Mouse (Mus musculus) ES-E14 (cell line): ENCODE data around the gene Smyd2. TPM values are rescaled to one million over a fixed set of nuclear protein-coding genes. Genes with fewer than 3 reads are reported as not detected.

Experiments
- DNase-seq: peaks from one replicate; pipeline ENCODE4 v3.0.0-alpha.2; 2013; ENCODE audit warnings: low read depth, low spot score
- H3K27ac ChIP-seq: 2 replicates; pipeline ENCODE4 v1.5.1; 2012; ENCODE audit warnings: low read depth, mild to moderate bottlenecking, low read length, moderate library complexity, mixed read lengths; ENCODE audit not compliant: poor library complexity, insufficient read depth, severe bottlenecking
- H3K36me3 ChIP-seq: 2 replicates; pipeline ENCODE4 v1.6.1; 2012; ENCODE audit warnings: mild to moderate bottlenecking, low read length, moderate library complexity, mixed read lengths; ENCODE audit not compliant: control insufficient read depth, poor library complexity, insufficient read depth, severe bottlenecking
- H3K4me1 ChIP-seq, 2 experiments: fragments of 150-350 bp in 1 of 2; sonication (generic) in 1 of 2; 2 replicates each; pipeline ENCODE4 v1.6.1; 2012; ENCODE audit warnings: low read length in 2 of 2, mild to moderate bottlenecking in 1 of 2, mixed read lengths in 1 of 2; ENCODE audit not compliant: control insufficient read depth in 2 of 2, insufficient read depth in 2 of 2, poor library complexity in 1 of 2
- H3K4me3 ChIP-seq, 2 experiments: fragments of 150-350 bp in 1 of 2; sonication (generic) in 1 of 2; 2 replicates each; pipeline ENCODE4 v1.5.1; 2012; ENCODE audit warnings: low read length in 2 of 2, low read depth in 1 of 2, mild to moderate bottlenecking in 1 of 2, mixed read lengths in 1 of 2; ENCODE audit not compliant: insufficient read depth in 1 of 2, poor library complexity in 1 of 2, severe bottlenecking in 1 of 2
- H3K9ac ChIP-seq: 2 replicates; pipeline ENCODE4 v1.6.1; 2012; ENCODE audit warnings: low read depth, mild to moderate bottlenecking, low read length, mixed read lengths; ENCODE audit not compliant: poor library complexity, insufficient read depth, severe bottlenecking
- H3K9me3 ChIP-seq: fragments of 150-350 bp; sonication (generic); 2 replicates; pipeline ENCODE4 v1.6.1; 2012; ENCODE audit warnings: low read depth, mild to moderate bottlenecking, low read length; ENCODE audit not compliant: control insufficient read depth, insufficient read depth
- CHD2 ChIP-seq: IDR thresholded peaks from 2 replicates; pipeline ENCODE4 v1.6.1; 2014; ENCODE audit warnings: mild to moderate bottlenecking, low read depth, low read length, inconsistent platforms
- HCFC1 ChIP-seq: IDR thresholded peaks from 2 replicates; pipeline ENCODE4 v1.6.1; 2012; ENCODE audit warnings: low read length, inconsistent platforms, borderline replicate concordance; ENCODE audit not compliant: insufficient read depth
- MAFK ChIP-seq: IDR thresholded peaks from 2 replicates; pipeline ENCODE4 v1.6.1; 2014; ENCODE audit warnings: mild to moderate bottlenecking, low read depth, low read length, inconsistent platforms; ENCODE audit not compliant: insufficient read depth
- ZC3H11A ChIP-seq: IDR thresholded peaks from 2 replicates; pipeline ENCODE4 v1.6.1; 2012; ENCODE audit warnings: low read depth, mild to moderate bottlenecking, inconsistent platforms, low read length, borderline replicate concordance
- ZNF384 ChIP-seq: IDR thresholded peaks from 2 replicates; pipeline ENCODE4 v1.6.1; 2012; ENCODE audit warnings: low read depth, low read length, inconsistent platforms
- in situ Hi-C, 2 experiments: fragments of 600-800 bp; cut with MboI; formaldehyde crosslinking; loops; one replicate each; pipeline ENCODE4 v1.15.1; 2025; ENCODE audit warnings: low sequenced_read_pairs in 2 of 2, inconsistent platforms in 1 of 2; ENCODE audit not compliant: unreplicated experiment in 2 of 2
- total RNA-seq: library from RNA; depleted of rRNA; stranded (reverse); fragments of 300-350 nt; gene quantifications from 2 replicates; pipeline ENCODE4 v1.2.3, GENCODE M21; 2012

The Smyd2 gene
- total RNA-seq, 1 experiment, result 64.4 TPM

GRCm38 (mm10) chr1:189879965-189880364 lies 42.2 kb downstream of the Smyd2 start:
- in situ Hi-C loops, result loop anchor here in 1 of 2 experiments (10.0 kb wide), 1 partner anchor 95 kb away; no protein-coding TSS in a partner anchor
- TF ChIP-seq ZC3H11A (no peak), ZNF384 (no peak), HCFC1 (no peak), CHD2 (no peak), MAFK (no peak)
- Histone ChIP-seq H3K9me3 (no peaks in the 10 kb centered on the region), H3K9ac (no peak overlapping the region), H3K36me3 (peaks cover 2% of the 10 kb centered on the region; the same call in 1 of the 2 replicates), H3K4me3 (no peak overlapping the region), H3K4me1 (peaks cover 3 to 15% of the 10 kb centered on the region in 2 experiments), H3K27ac (no peak overlapping the region)
- DNase-seq, result no peak

GRCm38 (mm10) chr1:189879212-189879611 lies 43.0 kb downstream of the Smyd2 start:
- peaks cover 3 to 16% of the 10 kb centered on the region in 2 experiments for H3K4me1 ChIP-seq
- no peaks in the 10 kb centered on the region for H3K9me3 ChIP-seq
- in situ Hi-C loops, result no loop called here
- H3K9ac ChIP-seq, result no peak overlapping the region
- no peak overlapping the region for H3K27ac ChIP-seq
- TF ChIP-seq MAFK (no peak), ZC3H11A (no peak), HCFC1 (no peak), CHD2 (no peak), ZNF384 (no peak)
- no peak for DNase-seq
- peaks cover 2% of the 10 kb centered on the region; the same call in 1 of the 2 replicates for H3K36me3 ChIP-seq
- H3K4me3 ChIP-seq, result no peak overlapping the region

- no peak for DNase-seq
- Histone ChIP-seq H3K4me1 (peaks cover 3 to 7% of the 10 kb centered on the region in 2 experiments; a peak in 3 of 4 replicates), H3K4me3 (no peak overlapping the region), H3K9me3 (no peaks in the 10 kb centered on the region), H3K36me3 (peaks cover 2% of the 10 kb centered on the region; the same call in 1 of the 2 replicates), H3K27ac (no peak overlapping the region), H3K9ac (no peak overlapping the region)
- in situ Hi-C loops, result no loop called here
- TF ChIP-seq ZC3H11A (no peak), CHD2 (no peak), ZNF384 (no peak), MAFK (no peak), HCFC1 (no peak)
Measured at GRCm38 (mm10) chr1:189876162-189876561, 46.0 kb downstream of the Smyd2 start.

- DNase-seq, result no peak
- in situ Hi-C loops, result no loop called here
- TF ChIP-seq HCFC1, result no peak
- no peak for TF ChIP-seq MAFK
- no peak for TF ChIP-seq ZC3H11A
- no peak for TF ChIP-seq CHD2
- no peak for TF ChIP-seq ZNF384
- no peak overlapping the region for H3K27ac ChIP-seq
- H3K36me3 ChIP-seq, result peaks cover 4% of the 10 kb centered on the region; the same call in 1 of the 2 replicates
- H3K4me1 ChIP-seq, result peaks cover 3 to 7% of the 10 kb centered on the region in 2 experiments; a peak in 3 of 4 replicates
- no peaks in the 10 kb centered on the region for H3K9me3 ChIP-seq
- H3K4me3 ChIP-seq, result no peak overlapping the region
- no peak overlapping the region for H3K9ac ChIP-seq
Measured at GRCm38 (mm10) chr1:189875439-189875861, 46.7 kb downstream of the Smyd2 start.

- peaks cover 4% of the 10 kb centered on the region; the same call in 1 of the 2 replicates for H3K36me3 ChIP-seq
- no peak overlapping the region for H3K4me3 ChIP-seq
- H3K9me3 ChIP-seq, result no peaks in the 10 kb centered on the region
- no peak overlapping the region for H3K27ac ChIP-seq
- peaks cover 3 to 7% of the 10 kb centered on the region in 2 experiments; a peak in 3 of 4 replicates for H3K4me1 ChIP-seq
- TF ChIP-seq MAFK, result no peak
- no peak for TF ChIP-seq ZC3H11A
- TF ChIP-seq HCFC1, result no peak
- no peak for TF ChIP-seq CHD2
- TF ChIP-seq ZNF384, result no peak
- no peak overlapping the region for H3K9ac ChIP-seq
- DNase-seq, result no peak
- in situ Hi-C loops, result no loop called here
Measured at GRCm38 (mm10) chr1:189873591-189873990, 48.6 kb downstream of the Smyd2 start.
